Mouse (Mus musculus) olfactory bulb, adult 2 months (tissue): Measurements from ENCODE around the gene Gabrg3.

Experiments
- CTCF ChIP-seq: fragments of 200-500 bp; IDR thresholded peaks from 2 replicates; pipeline ENCODE4 v1.5.1; 2012; ENCODE audit warnings: low read depth, mild to moderate bottlenecking, low read length, moderate library complexity; ENCODE audit not compliant: insufficient read depth
- POLR2A ChIP-seq: fragments of 200-500 bp; IDR thresholded peaks from 2 replicates; pipeline ENCODE4 v1.6.1; 2012; ENCODE audit warnings: mild to moderate bottlenecking, low read depth, low read length, moderate library complexity; ENCODE audit not compliant: insufficient read depth

DNA sequence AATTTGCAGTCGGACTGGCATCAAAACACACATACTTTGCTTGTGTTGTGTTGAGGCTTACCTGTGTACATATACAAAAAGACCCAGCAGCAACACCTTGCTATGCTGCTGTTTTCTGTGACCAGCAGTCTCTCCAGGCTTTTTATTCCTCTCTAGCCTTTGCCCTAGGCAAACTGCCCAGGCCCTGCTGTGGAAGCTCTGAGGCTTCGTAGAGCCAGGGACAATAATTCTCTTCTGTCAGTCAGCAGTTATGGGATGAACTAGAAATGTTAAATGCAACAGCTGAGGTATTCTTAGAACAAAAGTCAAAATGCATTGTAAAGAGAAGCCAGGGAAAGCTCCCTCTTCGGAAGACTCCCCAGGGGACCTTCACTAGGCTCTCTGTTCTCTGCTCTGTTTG, 220.1 kb downstream of the Gabrg3 start:
- no peak for TF ChIP-seq CTCF
- no peak for TF ChIP-seq POLR2A
